Mouse (Mus musculus): ENCODE measurements around the gene Olfm3.

DNA sequence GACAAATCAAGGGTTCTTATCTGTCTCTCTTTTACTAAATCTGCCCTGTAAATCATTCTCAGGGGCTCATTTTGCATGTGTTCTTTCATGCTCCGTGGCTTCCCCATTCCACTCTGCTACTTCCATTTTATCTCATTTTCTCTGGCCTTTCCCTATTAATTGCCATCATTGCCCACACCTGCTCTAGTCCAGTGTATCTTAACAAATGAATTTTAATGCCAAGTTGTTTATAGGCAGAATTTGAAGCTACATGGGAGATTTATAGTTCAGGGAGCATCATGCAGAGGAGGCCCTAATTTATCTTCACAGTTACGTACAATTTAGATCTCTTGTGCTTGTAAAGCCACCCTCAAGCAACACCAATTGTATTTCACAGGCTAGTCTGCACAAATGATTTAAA is 241.8 kb downstream of the Olfm3 start:
- TF ChIP-seq EP300 (IDR thresholded peaks at IDR 0.05) (no peak), CTCF (IDR thresholded peaks at IDR 0.05) (no peak)

Measured in lung, postnatal 0 days (tissue).